In the genomic region with DNA sequence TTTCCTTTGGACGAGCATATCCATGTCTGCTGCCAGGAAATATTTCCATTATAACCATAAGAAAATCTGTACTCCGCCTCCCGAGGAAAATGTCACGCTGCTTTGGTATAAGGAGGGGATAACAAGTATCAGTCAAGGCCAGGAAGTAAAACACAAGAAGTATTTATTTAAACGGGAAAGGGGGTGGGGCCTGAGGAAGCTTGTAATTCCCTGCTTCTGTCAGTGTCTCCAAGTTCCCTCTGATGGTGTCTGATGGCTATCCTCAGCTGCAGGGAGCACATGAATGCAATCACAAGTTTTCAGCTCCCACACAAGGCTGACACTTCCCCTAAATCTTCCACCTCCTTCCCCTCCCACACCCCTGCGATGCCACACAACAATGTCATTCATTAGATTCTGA, we compare ENCODE assay signal across 10 mouse cellular contexts.
DNase-seq lines count a peak whose midpoint lies in the region; ATAC-seq and TF ChIP-seq lines count a peak whose summit lies in the region.
"Had no signal": no experiment of that assay in that cellular context is flagged by ENCODE, and none has a peak within 500 bp of the region (broad histone marks: within the 10 kb centered on the region; RNA-seq: fewer than 3 reads in every experiment).

No protein-coding gene starts in this region.

- 0 out of 2 replicates have a peak overlapping the region, but pooled peaks have one; percentile 10 for H3K27ac ChIP-seq in liver, embryonic 13.5 days
- no peak overlapping the region for H3K27ac ChIP-seq in liver, embryonic 11.5 days (ENCODE audit: low read depth, low read length)
- H3K27ac ChIP-seq in hindbrain, embryonic 11.5 days (ENCODE audit: low read depth, low read length), result no peak overlapping the region
- H3K27ac ChIP-seq in midbrain, embryonic 15.5 days, result no peak overlapping the region
- no peak overlapping the region for H3K27ac ChIP-seq in intestine, postnatal 0 days (ENCODE audit: low read depth, low read length)
- H3K27ac ChIP-seq: heart, adult 2 months had no signal

- no peak for ATAC-seq in liver, embryonic 13.5 days (ENCODE audit: low read depth)
- no peak for ATAC-seq in liver, embryonic 11.5 days (replicated peaks; ENCODE audit: low FRiP score)
- ATAC-seq in hindbrain, embryonic 11.5 days (ENCODE audit: low FRiP score), result peak; percentile 49; the same call in 1 of the 2 replicates
- ATAC-seq in midbrain, embryonic 15.5 days (replicated peaks), result 0 out of 2 replicates have a peak, but pooled peaks have one; percentile 24
- ATAC-seq in intestine, postnatal 0 days, result no peak

- H3K9ac ChIP-seq in liver, embryonic 13.5 days, result no peak overlapping the region
- no peak overlapping the region for H3K9ac ChIP-seq in liver, embryonic 11.5 days (ENCODE audit: low read depth, low read length)
- H3K9ac ChIP-seq in hindbrain, embryonic 11.5 days (ENCODE audit: low read depth, low read length), result no peak overlapping the region
- no peak overlapping the region for H3K9ac ChIP-seq in midbrain, embryonic 15.5 days
- no peak overlapping the region for H3K9ac ChIP-seq in intestine, postnatal 0 days (ENCODE audit: low read depth, low read length)

- H3K9me3 ChIP-seq in liver, embryonic 13.5 days (replicated peaks), result no peaks in the 10 kb centered on the region
- no peaks in the 10 kb centered on the region for H3K9me3 ChIP-seq in liver, embryonic 11.5 days (ENCODE audit: control insufficient read depth, low read length)
- no peaks in the 10 kb centered on the region for H3K9me3 ChIP-seq in hindbrain, embryonic 11.5 days (ENCODE audit: control insufficient read depth, low read length)
- H3K9me3 ChIP-seq in midbrain, embryonic 15.5 days, result no peaks in the 10 kb centered on the region
- H3K9me3 ChIP-seq in intestine, postnatal 0 days (ENCODE audit: control insufficient read depth), result no peaks in the 10 kb centered on the region

- H3K4me2 ChIP-seq in liver, embryonic 13.5 days, result no peak overlapping the region
- H3K4me2 ChIP-seq in liver, embryonic 11.5 days, result no peak overlapping the region
- no peak overlapping the region for H3K4me2 ChIP-seq in hindbrain, embryonic 11.5 days (replicated peaks; ENCODE audit: low read depth, low read length)
- no peak overlapping the region for H3K4me2 ChIP-seq in midbrain, embryonic 15.5 days
- no peak overlapping the region for H3K4me2 ChIP-seq in intestine, postnatal 0 days (replicated peaks; ENCODE audit: low read depth)

- no peak overlapping the region for H3K4me3 ChIP-seq in liver, embryonic 13.5 days (replicated peaks)
- no peak overlapping the region for H3K4me3 ChIP-seq in liver, embryonic 11.5 days (ENCODE audit: low read depth, low read length)
- H3K4me3 ChIP-seq in hindbrain, embryonic 11.5 days (ENCODE audit: low read depth, low read length), result no peak overlapping the region
- H3K4me3 ChIP-seq in midbrain, embryonic 15.5 days, result no peak overlapping the region
- no peak overlapping the region for H3K4me3 ChIP-seq in intestine, postnatal 0 days (ENCODE audit: low read depth, low read length)
- H3K4me3 ChIP-seq: heart, adult 2 months had no signal

- peaks cover 8% of the 10 kb centered on the region; the same call in 1 of the 2 replicates for H3K27me3 ChIP-seq in liver, embryonic 13.5 days
- H3K27me3 ChIP-seq in liver, embryonic 11.5 days (replicated peaks; ENCODE audit: control insufficient read depth, insufficient read depth, low read length), result no peaks in the 10 kb centered on the region
- no peaks in the 10 kb centered on the region for H3K27me3 ChIP-seq in hindbrain, embryonic 11.5 days (ENCODE audit: control insufficient read depth, insufficient read depth, low read length)
- no peaks in the 10 kb centered on the region for H3K27me3 ChIP-seq in midbrain, embryonic 15.5 days (replicated peaks)
- H3K27me3 ChIP-seq in intestine, postnatal 0 days (replicated peaks; ENCODE audit: control insufficient read depth, insufficient read depth, low read length), result no peaks in the 10 kb centered on the region

- WGBS in liver, embryonic 13.5 days (ENCODE audit: insufficient replicate concordance), result 39% methylated on average over 6 of the region's 6 CpGs
- WGBS in liver, embryonic 11.5 days, result 50% methylated on average over 6 of the region's 6 CpGs
- WGBS in hindbrain, embryonic 11.5 days, result 57% methylated on average over 6 of the region's 6 CpGs
- 37% methylated on average over 6 of the region's 6 CpGs for WGBS in midbrain, embryonic 15.5 days
- WGBS in intestine, postnatal 0 days, result 39% methylated on average over 6 of the region's 6 CpGs

- no peaks in the 10 kb centered on the region for H3K36me3 ChIP-seq in liver, embryonic 13.5 days
- H3K36me3 ChIP-seq in liver, embryonic 11.5 days (ENCODE audit: control insufficient read depth, insufficient read depth, low read length), result no peaks in the 10 kb centered on the region
- no peaks in the 10 kb centered on the region for H3K36me3 ChIP-seq in hindbrain, embryonic 11.5 days (ENCODE audit: control insufficient read depth, insufficient read depth, low read length)
- H3K36me3 ChIP-seq in midbrain, embryonic 15.5 days (replicated peaks), result no peaks in the 10 kb centered on the region
- no peaks in the 10 kb centered on the region for H3K36me3 ChIP-seq in intestine, postnatal 0 days (ENCODE audit: control insufficient read depth, insufficient read depth)

- peak; percentile 8 to 15 for DNase-seq in frontal cortex, postnatal 36 days (ENCODE audit: low spot score in 2 of 2)
- no peak for DNase-seq in frontal cortex, postnatal 10 days (ENCODE audit: low spot score in 2 of 2)
- DNase-seq in liver, embryonic 13.5 days, result no peak
- no peak for DNase-seq in liver, embryonic 11.5 days (ENCODE audit: low spot score)
- no peak for DNase-seq in hindbrain, embryonic 11.5 days (ENCODE audit: low spot score)
- no peak for DNase-seq in gastrocnemius, postnatal 4 days (ENCODE audit: low spot score in 2 of 2)
- DNase-seq: heart, adult 2 months; thymus, postnatal 14 days had no signal

- no peak for TF ChIP-seq CTCF in intestine, postnatal 0 days (IDR thresholded peaks at IDR 0.05; ENCODE audit: low read depth)

- H3K4me1 ChIP-seq in liver, embryonic 13.5 days (replicated peaks), result peaks cover 49% of the 10 kb centered on the region
- H3K4me1 ChIP-seq in liver, embryonic 11.5 days (replicated peaks; ENCODE audit: control insufficient read depth, insufficient read depth, low read length), result peaks cover 28% of the 10 kb centered on the region
- no peaks in the 10 kb centered on the region for H3K4me1 ChIP-seq in hindbrain, embryonic 11.5 days (replicated peaks; ENCODE audit: control insufficient read depth, insufficient read depth, low read length)
- peaks cover 16% of the 10 kb centered on the region for H3K4me1 ChIP-seq in midbrain, embryonic 15.5 days
- H3K4me1 ChIP-seq in intestine, postnatal 0 days (replicated peaks; ENCODE audit: control insufficient read depth, insufficient read depth, low read length), result no peaks in the 10 kb centered on the region

Comparison
In these comparisons a context has a peak if more than half of its experiments do, and no peak if none do; other contexts are left out.
1. DNase-seq: peak in frontal cortex, postnatal 36 days (2 of 2); none in frontal cortex, postnatal 10 days (0 of 2), liver, embryonic 13.5 days (single experiment), liver, embryonic 11.5 days (single experiment), hindbrain, embryonic 11.5 days (single experiment) and gastrocnemius, postnatal 4 days (0 of 2).
2. ATAC-seq: peak in hindbrain, embryonic 11.5 days (single experiment) and midbrain, embryonic 15.5 days (single experiment); none in liver, embryonic 13.5 days (single experiment), liver, embryonic 11.5 days (single experiment) and intestine, postnatal 0 days (single experiment).